In genomic region chr4:129374219-129374755, GRCm38 (mm10) we compare ENCODE assay signal across 22 mouse cellular contexts. TPM values are rescaled to one million over a fixed set of nuclear protein-coding genes. Genes with fewer than 3 reads are reported as not detected.
A peak's percentile ranks its signal among the peaks of the same experiment; 100 is the strongest.
DNase-seq lines count a peak whose midpoint lies in the region; ATAC-seq lines count a peak whose summit lies in the region.
"Had no signal": no experiment of that assay in that cellular context is flagged by ENCODE, and none has a peak within 500 bp of the region (broad histone marks: within the 10 kb centered on the region; RNA-seq: fewer than 3 reads in every experiment).

No protein-coding gene starts in this region.

- no peak overlapping the region for H3K27ac ChIP-seq in intestine, embryonic 16.5 days (ENCODE audit: low read length)
- no peak overlapping the region for H3K27ac ChIP-seq in intestine, embryonic 15.5 days
- H3K27ac ChIP-seq in stomach, embryonic 15.5 days = peak overlapping the region; percentile 37; the same call in 1 of the 2 replicates
- no peak overlapping the region for H3K27ac ChIP-seq in neural tube, embryonic 15.5 days (replicated peaks)
- H3K27ac ChIP-seq in heart, embryonic 11.5 days (ENCODE audit: low read depth, low read length) = no peak overlapping the region
- H3K27ac ChIP-seq: embryonic facial prominence, embryonic 10.5 days; heart, embryonic 15.5 days; hindbrain, embryonic 14.5 days; kidney, embryonic 15.5 days; midbrain, embryonic 13.5 days; neural tube, embryonic 12.5 days had no signal

- no peaks in the 10 kb centered on the region for H3K9me3 ChIP-seq in intestine, embryonic 16.5 days (ENCODE audit: control insufficient read depth, low read length)
- H3K9me3 ChIP-seq in intestine, embryonic 15.5 days = no peaks in the 10 kb centered on the region
- no peaks in the 10 kb centered on the region for H3K9me3 ChIP-seq in stomach, embryonic 15.5 days
- H3K9me3 ChIP-seq in neural tube, embryonic 15.5 days (replicated peaks) = no peaks in the 10 kb centered on the region
- no peaks in the 10 kb centered on the region for H3K9me3 ChIP-seq in heart, embryonic 11.5 days (replicated peaks; ENCODE audit: control insufficient read depth, low read length)
- H3K9me3 ChIP-seq: embryonic facial prominence, embryonic 10.5 days; heart, embryonic 15.5 days; kidney, embryonic 15.5 days; midbrain, embryonic 13.5 days; neural tube, embryonic 12.5 days had no signal

- H3K9ac ChIP-seq in intestine, embryonic 16.5 days (ENCODE audit: low read depth, low read length) = no peak overlapping the region
- H3K9ac ChIP-seq in intestine, embryonic 15.5 days = no peak overlapping the region
- H3K9ac ChIP-seq in stomach, embryonic 15.5 days = no peak overlapping the region
- no peak overlapping the region for H3K9ac ChIP-seq in neural tube, embryonic 15.5 days (replicated peaks)
- no peak overlapping the region for H3K9ac ChIP-seq in heart, embryonic 11.5 days (ENCODE audit: low read depth, low read length)
- H3K9ac ChIP-seq: heart, embryonic 15.5 days; hindbrain, embryonic 14.5 days; kidney, embryonic 15.5 days; midbrain, embryonic 13.5 days; neural tube, embryonic 12.5 days had no signal

- 54% methylated on average over 11 of the region's 11 CpGs for WGBS in intestine, embryonic 16.5 days
- 57% methylated on average over 11 of the region's 11 CpGs for WGBS in intestine, embryonic 15.5 days
- 53% methylated on average over 11 of the region's 11 CpGs for WGBS in stomach, embryonic 15.5 days
- 54% methylated on average over 11 of the region's 11 CpGs for WGBS in neural tube, embryonic 15.5 days
- 49% methylated on average over 11 of the region's 11 CpGs for WGBS in heart, embryonic 11.5 days (ENCODE audit: insufficient replicate concordance)

- H3K27me3 ChIP-seq in intestine, embryonic 16.5 days (replicated peaks; ENCODE audit: control insufficient read depth, insufficient read depth, low read length) = no peaks in the 10 kb centered on the region
- H3K27me3 ChIP-seq in intestine, embryonic 15.5 days (replicated peaks) = no peaks in the 10 kb centered on the region
- H3K27me3 ChIP-seq in stomach, embryonic 15.5 days (replicated peaks) = no peaks in the 10 kb centered on the region
- no peaks in the 10 kb centered on the region for H3K27me3 ChIP-seq in neural tube, embryonic 15.5 days (replicated peaks)
- H3K27me3 ChIP-seq in heart, embryonic 11.5 days (ENCODE audit: control insufficient read depth, insufficient read depth, low read length) = no peaks in the 10 kb centered on the region
- H3K27me3 ChIP-seq: heart, embryonic 15.5 days had no signal

- H3K4me2 ChIP-seq in intestine, embryonic 16.5 days (ENCODE audit: low read depth, low read length) = no peak overlapping the region
- H3K4me2 ChIP-seq in intestine, embryonic 15.5 days (replicated peaks) = no peak overlapping the region
- no peak overlapping the region for H3K4me2 ChIP-seq in stomach, embryonic 15.5 days
- H3K4me2 ChIP-seq in neural tube, embryonic 15.5 days = no peak overlapping the region
- no peak overlapping the region for H3K4me2 ChIP-seq in heart, embryonic 11.5 days
- H3K4me2 ChIP-seq: heart, embryonic 15.5 days; hindbrain, embryonic 14.5 days; kidney, embryonic 15.5 days; midbrain, embryonic 13.5 days; neural tube, embryonic 12.5 days had no signal

- peak; percentile 75 for DNase-seq in ES-CJ7 (ENCODE audit: low read depth, low spot score)
- DNase-seq in thymus, postnatal 14 days = no peak
- DNase-seq: adrenal gland, postnatal 25 days; cerebellum, adult 9-11 months; gastrocnemius, postnatal 36 days; heart, postnatal 4 days; layer of hippocampus, adult 9-11 months; left cerebral cortex, postnatal 4 days; lung, postnatal 10 days; thymus, postnatal 25 days had no signal

- no peaks in the 10 kb centered on the region for H3K36me3 ChIP-seq in intestine, embryonic 16.5 days (ENCODE audit: control insufficient read depth, insufficient read depth, low read length)
- H3K36me3 ChIP-seq in intestine, embryonic 15.5 days = no peaks in the 10 kb centered on the region
- H3K36me3 ChIP-seq in stomach, embryonic 15.5 days = no peaks in the 10 kb centered on the region
- no peaks in the 10 kb centered on the region for H3K36me3 ChIP-seq in neural tube, embryonic 15.5 days
- no peaks in the 10 kb centered on the region for H3K36me3 ChIP-seq in heart, embryonic 11.5 days (ENCODE audit: control insufficient read depth, insufficient read depth, low read length)
- H3K36me3 ChIP-seq: embryonic facial prominence, embryonic 10.5 days; heart, embryonic 15.5 days; kidney, embryonic 15.5 days; midbrain, embryonic 13.5 days; neural tube, embryonic 12.5 days had no signal

- no peak overlapping the region for H3K4me3 ChIP-seq in intestine, embryonic 16.5 days (ENCODE audit: low read length)
- H3K4me3 ChIP-seq in intestine, embryonic 15.5 days (replicated peaks) = no peak overlapping the region
- no peak overlapping the region for H3K4me3 ChIP-seq in stomach, embryonic 15.5 days (replicated peaks)
- no peak overlapping the region for H3K4me3 ChIP-seq in neural tube, embryonic 15.5 days (replicated peaks)
- no peak overlapping the region for H3K4me3 ChIP-seq in heart, embryonic 11.5 days (ENCODE audit: low read depth, low read length)
- H3K4me3 ChIP-seq: embryonic facial prominence, embryonic 10.5 days; heart, embryonic 15.5 days; kidney, embryonic 15.5 days; midbrain, embryonic 13.5 days; neural tube, embryonic 12.5 days had no signal

- H3K4me1 ChIP-seq in intestine, embryonic 16.5 days (ENCODE audit: control insufficient read depth, insufficient read depth, low read length) = peaks cover 10% of the 10 kb centered on the region
- peaks cover 11% of the 10 kb centered on the region; the same call in 1 of the 2 replicates for H3K4me1 ChIP-seq in intestine, embryonic 15.5 days (replicated peaks)
- 0 out of 2 replicates have a peak, but pooled peaks cover 5% of the 10 kb centered on the region for H3K4me1 ChIP-seq in stomach, embryonic 15.5 days
- peaks cover 28% of the 10 kb centered on the region for H3K4me1 ChIP-seq in neural tube, embryonic 15.5 days
- H3K4me1 ChIP-seq in heart, embryonic 11.5 days (ENCODE audit: control insufficient read depth, insufficient read depth, low read length) = no peaks in the 10 kb centered on the region

- peak; percentile 45; the same call in 1 of the 2 replicates for ATAC-seq in intestine, embryonic 16.5 days
- ATAC-seq in intestine, embryonic 15.5 days = no peak
- ATAC-seq in granulocyte monocyte progenitor cell, adult 5-6 weeks (replicated peaks; ENCODE audit: poor library complexity, severe bottlenecking) = peak; percentile 35
- ATAC-seq in stomach, embryonic 15.5 days (ENCODE audit: insufficient read depth, low FRiP score, low read depth) = no peak
- ATAC-seq in neural tube, embryonic 15.5 days (ENCODE audit: low FRiP score) = no peak
- ATAC-seq in heart, embryonic 11.5 days (replicated peaks; ENCODE audit: insufficient number of reproducible peaks, low FRiP score, low TSS enrichment) = no peak
- ATAC-seq: midbrain, embryonic 13.5 days had no signal

RNA-seq across cellular contexts. Expression of gene Zbtb8a, which starts 3.6 kb away (rescaled TPM):
- 13.6 and 14.0 TPM in 2 replicates for polyA plus RNA-seq in intestine, embryonic 16.5 days (2015; fragmentation: Nextera tagmentation; extraction: Ambion mirVana)
- 15.1 and 15.4 TPM in 2 replicates for polyA plus RNA-seq in intestine, embryonic 15.5 days (2015; fragmentation: Nextera tagmentation; extraction: Ambion mirVana)
- total RNA-seq in granulocyte monocyte progenitor cell, adult 5-6 weeks (2014; fragmentation: Nextera tagmentation) = 0.30 and 5.4 TPM in 2 replicates
- total RNA-seq in granulocyte monocyte progenitor cell, adult 5-6 weeks (2017) = 6.9 and 7.6 TPM in 2 replicates
- 17.2 and 18.1 TPM in 2 replicates for polyA plus RNA-seq in stomach, embryonic 15.5 days (2015; fragmentation: Nextera tagmentation; extraction: Ambion mirVana)
- 18.2 and 20.2 TPM in 2 replicates for polyA plus RNA-seq in neural tube, embryonic 15.5 days (2015; fragmentation: Nextera tagmentation; extraction: Ambion mirVana)
- 7.7 and 7.9 TPM in 2 replicates for polyA plus RNA-seq in heart, embryonic 11.5 days (2014; fragmentation: Nextera tagmentation; extraction: Ambion mirVana)

RNA-seq across cellular contexts. Expression of gene Zbtb8os, which starts 38.8 kb away (rescaled TPM):
- polyA plus RNA-seq in intestine, embryonic 16.5 days (2015; fragmentation: Nextera tagmentation; extraction: Ambion mirVana) = 64.2 and 66.9 TPM in 2 replicates
- 58.0 and 62.6 TPM in 2 replicates for polyA plus RNA-seq in intestine, embryonic 15.5 days (2015; fragmentation: Nextera tagmentation; extraction: Ambion mirVana)
- total RNA-seq in granulocyte monocyte progenitor cell, adult 5-6 weeks (2014; fragmentation: Nextera tagmentation) = 87.7 and 90.3 TPM in 2 replicates
- 67.3 and 124 TPM in 2 replicates for total RNA-seq in granulocyte monocyte progenitor cell, adult 5-6 weeks (2017)
- 45.7 and 51.4 TPM in 2 replicates for polyA plus RNA-seq in stomach, embryonic 15.5 days (2015; fragmentation: Nextera tagmentation; extraction: Ambion mirVana)
- polyA plus RNA-seq in neural tube, embryonic 15.5 days (2015; fragmentation: Nextera tagmentation; extraction: Ambion mirVana) = 18.3 and 29.5 TPM in 2 replicates
- polyA plus RNA-seq in heart, embryonic 11.5 days (2014; fragmentation: Nextera tagmentation; extraction: Ambion mirVana) = 54.4 and 56.5 TPM in 2 replicates

RNA-seq across cellular contexts. Expression of gene Rbbp4, which starts 39.1 kb away (rescaled TPM):
- 271 and 297 TPM in 2 replicates for polyA plus RNA-seq in intestine, embryonic 16.5 days (2015; fragmentation: Nextera tagmentation; extraction: Ambion mirVana)
- 310 and 386 TPM in 2 replicates for polyA plus RNA-seq in intestine, embryonic 15.5 days (2015; fragmentation: Nextera tagmentation; extraction: Ambion mirVana)
- total RNA-seq in granulocyte monocyte progenitor cell, adult 5-6 weeks (2014; fragmentation: Nextera tagmentation) = 160 and 220 TPM in 2 replicates
- total RNA-seq in granulocyte monocyte progenitor cell, adult 5-6 weeks (2017) = 133 and 136 TPM in 2 replicates
- 330 and 336 TPM in 2 replicates for polyA plus RNA-seq in stomach, embryonic 15.5 days (2015; fragmentation: Nextera tagmentation; extraction: Ambion mirVana)
- 246 and 284 TPM in 2 replicates for polyA plus RNA-seq in neural tube, embryonic 15.5 days (2015; fragmentation: Nextera tagmentation; extraction: Ambion mirVana)
- 319 and 337 TPM in 2 replicates for polyA plus RNA-seq in heart, embryonic 11.5 days (2014; fragmentation: Nextera tagmentation; extraction: Ambion mirVana)

Comparison
In these comparisons a context has a peak if more than half of its experiments do, and no peak if none do; other contexts are left out.
1. ATAC-seq: peak in intestine, embryonic 16.5 days (single experiment) and granulocyte monocyte progenitor cell, adult 5-6 weeks (single experiment); none in intestine, embryonic 15.5 days (single experiment), stomach, embryonic 15.5 days (single experiment), neural tube, embryonic 15.5 days (single experiment) and heart, embryonic 11.5 days (single experiment).